Mouse (Mus musculus): ENCODE data around the gene Gmpr2.

Gene Gmpr2

GRCm38 (mm10) chr14:55671833-55672740 is at the start of gene Gmpr2, which contains the start of gene Nedd8:
TSS of gene Gmpr2 (plus strand) at chr14:55671941.
TSS of gene Nedd8 (minus strand) at chr14:55672124.
- DNase-seq = peak; percentile 85

GRCm38 (mm10) chr14:55628077-55628827 is 43.5 kb upstream of the Gmpr2 start:
- no peak for DNase-seq

GRCm38 (mm10) chr14:55629312-55629711 is 42.4 kb upstream of the Gmpr2 start:
- DNase-seq = peak; percentile 73

GRCm38 (mm10) chr14:55634874-55635522 is 36.7 kb upstream of the Gmpr2 start:
- peak; percentile 24 for DNase-seq

- DNase-seq = peak; percentile 90
These were observed 36.2 kb upstream of the Gmpr2 start, which contains the start of gene Ipo4 for GRCm38 (mm10) chr14:55635523-55636007. TSS of gene Ipo4 (minus strand) at chr14:55635957.

- DNase-seq = no peak
These were observed 33.9 kb upstream of the Gmpr2 start, which contains the start of gene Gm49378 for GRCm38 (mm10) chr14:55637795-55638194. TSS of gene Gm49378 (minus strand) at chr14:55637895.

- no peak for DNase-seq
These were observed 30.9 kb upstream of the Gmpr2 start for GRCm38 (mm10) chr14:55640816-55641215.

GRCm38 (mm10) chr14:55641291-55641690 is 30.4 kb upstream of the Gmpr2 start:
- no peak for DNase-seq

GRCm38 (mm10) chr14:55642679-55643059 is 29.1 kb upstream of the Gmpr2 start:
- DNase-seq = no peak

GRCm38 (mm10) chr14:55643060-55643907 is 28.5 kb upstream of the Gmpr2 start, which contains the start of gene Tm9sf1:
TSS of gene Tm9sf1 (minus strand) at chr14:55643806.
- DNase-seq = peak; percentile 80

- DNase-seq = no peak
These were observed 27.4 kb upstream of the Gmpr2 start for GRCm38 (mm10) chr14:55644261-55644888.

- DNase-seq = no peak
These were observed 21.9 kb upstream of the Gmpr2 start, which contains the start of gene Tssk4 for GRCm38 (mm10) chr14:55649884-55650283. TSS of gene Tssk4 (plus strand) at chr14:55650184.

GRCm38 (mm10) chr14:55651528-55651927 is 20.2 kb upstream of the Gmpr2 start:
- DNase-seq = no peak

- DNase-seq = no peak
These were observed 14.8 kb upstream of the Gmpr2 start for GRCm38 (mm10) chr14:55656935-55657334.

GRCm38 (mm10) chr14:55658011-55658410 is 13.7 kb upstream of the Gmpr2 start:
- no peak for DNase-seq

GRCm38 (mm10) chr14:55659960-55660573 is 11.7 kb upstream of the Gmpr2 start, which contains the start of gene Mdp1:
TSS of gene Mdp1 (minus strand) at chr14:55660508.
- peak; percentile 76 for DNase-seq

GRCm38 (mm10) chr14:55660636-55661035 is 11.1 kb upstream of the Gmpr2 start:
- DNase-seq = no peak

- no peak for DNase-seq
These were observed 282 bp upstream of the Gmpr2 start for GRCm38 (mm10) chr14:55671486-55671832.

- no peak for DNase-seq
These were observed 960 bp downstream of the Gmpr2 start for GRCm38 (mm10) chr14:55672741-55673060.

- DNase-seq = no peak
These were observed 5.9 kb downstream of the Gmpr2 start for GRCm38 (mm10) chr14:55677615-55678014.
